Mouse (Mus musculus): ENCODE measurements around the gene Aspscr1. TPM values are rescaled to one million over a fixed set of nuclear protein-coding genes. Genes with fewer than 3 reads are reported as not detected.

The Aspscr1 gene
- total and polyA plus RNA-seq, 2 experiments from 2014 or later: 113 to 143 TPM

DNA sequence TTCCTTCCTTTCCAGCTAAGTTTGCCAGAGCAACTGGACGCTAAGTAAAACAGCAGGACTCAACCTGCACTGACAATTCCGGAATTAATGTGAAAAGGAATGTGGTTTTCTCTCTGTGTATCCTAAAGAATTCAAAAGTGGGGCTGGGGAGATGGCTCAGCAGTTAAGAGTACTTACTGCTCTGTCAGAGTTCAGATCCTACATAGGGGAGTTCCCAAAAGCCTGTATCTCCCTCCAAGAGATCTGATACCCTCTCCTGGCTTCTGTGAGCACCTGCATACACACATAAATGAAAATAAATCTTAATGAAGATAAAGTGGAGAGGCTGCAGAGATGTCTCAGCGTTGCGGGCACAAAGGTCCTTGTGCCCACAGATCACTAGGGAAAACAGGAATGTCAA is 78.8 kb downstream of the Aspscr1 start:
- no peaks in the 10 kb centered on the region for H3K36me3 ChIP-seq (ENCODE audit: insufficient read depth, low read length)
- WGBS: 70% methylated on average over 4 of the region's 4 CpGs
- no peaks in the 10 kb centered on the region for H3K9me3 ChIP-seq (ENCODE audit: low read length)
- ATAC-seq (ENCODE audit: low FRiP score): no peak
- H3K4me3 ChIP-seq (ENCODE audit: low read depth, low read length): no peak overlapping the region
- DNase-seq (ENCODE audit: low spot score): no peak
- no peaks in the 10 kb centered on the region for H3K4me1 ChIP-seq (ENCODE audit: insufficient read depth, low read length)
- no peak overlapping the region for H3K27ac ChIP-seq (ENCODE audit: low read depth, low read length)
- H3K27me3 ChIP-seq (ENCODE audit: insufficient read depth, low read length): no peaks in the 10 kb centered on the region
- H3K4me2 ChIP-seq (ENCODE audit: low read depth, low read length, poor library complexity, severe bottlenecking): no peak overlapping the region
- TF ChIP-seq CTCF (IDR thresholded peaks at IDR 0.05): no peak
- no peak overlapping the region for H3K9ac ChIP-seq (replicated peaks; ENCODE audit: low read length, poor library complexity, severe bottlenecking)

Small RNA genes lying within 50 kb of the gene (microRNA-seq; reads per million reads assigned to microRNA genes)
- gene Mir6936 (ENCODE audit: borderline number of aligned reads): not detected

Other genes starting within 250 kb of the Aspscr1 start
Only the 30 nearest of the 32 such genes appear.
- gene Pde6g, start 219.5 kb upstream of the Aspscr1 start, total RNA-seq (2014; rRNA removed): not detected in 2 replicates
- gene Pde6g, start 219.5 kb upstream of the Aspscr1 start, polyA plus RNA-seq (2015; fragmentation: Nextera tagmentation; extraction: Ambion mirVana): 0.37 TPM in 1 of 2 replicates, not detected in the other
- gene Oxld1, start 214.9 kb upstream of the Aspscr1 start, total RNA-seq (2014; rRNA removed): 7.9 and 9.7 TPM in 2 replicates
- gene Oxld1, start 214.9 kb upstream of the Aspscr1 start, polyA plus RNA-seq (2015; fragmentation: Nextera tagmentation; extraction: Ambion mirVana): 11.4 and 11.5 TPM in 2 replicates
- 14.8 and 18.2 TPM in 2 replicates for gene Ccdc137, start 214.9 kb upstream of the Aspscr1 start, total RNA-seq (2014; rRNA removed)
- 17.0 and 19.8 TPM in 2 replicates for gene Ccdc137, start 214.9 kb upstream of the Aspscr1 start, polyA plus RNA-seq (2015; fragmentation: Nextera tagmentation; extraction: Ambion mirVana)
- 62.8 and 72.6 TPM in 2 replicates for gene Arl16, start 205.4 kb upstream of the Aspscr1 start, total RNA-seq (2014; rRNA removed)
- 65.7 and 73.0 TPM in 2 replicates for gene Arl16, start 205.4 kb upstream of the Aspscr1 start, polyA plus RNA-seq (2015; fragmentation: Nextera tagmentation; extraction: Ambion mirVana)
- 39.2 and 42.7 TPM in 2 replicates for gene Mrpl12, start 188.4 kb upstream of the Aspscr1 start, total RNA-seq (2014; rRNA removed)
- 147 TPM in 2 replicates for gene Mrpl12, start 188.4 kb upstream of the Aspscr1 start, polyA plus RNA-seq (2015; fragmentation: Nextera tagmentation; extraction: Ambion mirVana)
- gene Slc25a10, start 181.1 kb upstream of the Aspscr1 start, total RNA-seq (2014; rRNA removed): 28.4 and 30.1 TPM in 2 replicates
- 19.8 and 21.4 TPM in 2 replicates for gene Slc25a10, start 181.1 kb upstream of the Aspscr1 start, polyA plus RNA-seq (2015; fragmentation: Nextera tagmentation; extraction: Ambion mirVana)
- 0.60 TPM in 1 of 2 replicates, not detected in the other for gene Gcgr, start 142.3 kb upstream of the Aspscr1 start, total RNA-seq (2014; rRNA removed)
- 0.17 and 0.21 TPM in 2 replicates for gene Gcgr, start 142.3 kb upstream of the Aspscr1 start, polyA plus RNA-seq (2015; fragmentation: Nextera tagmentation; extraction: Ambion mirVana)
- gene Mcrip1, start 123.2 kb upstream of the Aspscr1 start, total RNA-seq (2014; rRNA removed): 132 and 138 TPM in 2 replicates
- gene Mcrip1, start 123.2 kb upstream of the Aspscr1 start, polyA plus RNA-seq (2015; fragmentation: Nextera tagmentation; extraction: Ambion mirVana): 243 and 270 TPM in 2 replicates
- gene Ppp1r27, start 121.8 kb upstream of the Aspscr1 start, total RNA-seq (2014; rRNA removed): not detected in 2 replicates
- not detected in 2 replicates for gene Ppp1r27, start 121.8 kb upstream of the Aspscr1 start, polyA plus RNA-seq (2015; fragmentation: Nextera tagmentation; extraction: Ambion mirVana)
- gene P4hb, start 99.7 kb upstream of the Aspscr1 start, total RNA-seq (2014; rRNA removed): 161 and 165 TPM in 2 replicates
- 191 and 209 TPM in 2 replicates for gene P4hb, start 99.7 kb upstream of the Aspscr1 start, polyA plus RNA-seq (2015; fragmentation: Nextera tagmentation; extraction: Ambion mirVana)
- gene Arhgdia, start 91.3 kb upstream of the Aspscr1 start, total RNA-seq (2014; rRNA removed): 233 and 286 TPM in 2 replicates
- gene Arhgdia, start 91.3 kb upstream of the Aspscr1 start, polyA plus RNA-seq (2015; fragmentation: Nextera tagmentation; extraction: Ambion mirVana): 390 and 417 TPM in 2 replicates
- 70.8 and 86.9 TPM in 2 replicates for gene Alyref, start 74.6 kb upstream of the Aspscr1 start, total RNA-seq (2014; rRNA removed)
- 130 and 145 TPM in 2 replicates for gene Alyref, start 74.6 kb upstream of the Aspscr1 start, polyA plus RNA-seq (2015; fragmentation: Nextera tagmentation; extraction: Ambion mirVana)
- gene Anapc11, start 74.6 kb upstream of the Aspscr1 start, total RNA-seq (2014; rRNA removed): 41.1 and 58.4 TPM in 2 replicates
- 193 and 203 TPM in 2 replicates for gene Anapc11, start 74.6 kb upstream of the Aspscr1 start, polyA plus RNA-seq (2015; fragmentation: Nextera tagmentation; extraction: Ambion mirVana)
- gene Npb, start 64.5 kb upstream of the Aspscr1 start, total RNA-seq (2014; rRNA removed): not detected in 2 replicates
- gene Npb, start 64.5 kb upstream of the Aspscr1 start, polyA plus RNA-seq (2015; fragmentation: Nextera tagmentation; extraction: Ambion mirVana): 1.3 TPM in 2 replicates
- gene Pcyt2, start 55.0 kb upstream of the Aspscr1 start, total RNA-seq (2014; rRNA removed): 130 and 137 TPM in 2 replicates
- 129 and 143 TPM in 2 replicates for gene Pcyt2, start 55.0 kb upstream of the Aspscr1 start, polyA plus RNA-seq (2015; fragmentation: Nextera tagmentation; extraction: Ambion mirVana)
- gene Sirt7, start 47.7 kb upstream of the Aspscr1 start, total RNA-seq (2014; rRNA removed): 31.3 and 39.7 TPM in 2 replicates
- gene Sirt7, start 47.7 kb upstream of the Aspscr1 start, polyA plus RNA-seq (2015; fragmentation: Nextera tagmentation; extraction: Ambion mirVana): 34.7 and 36.0 TPM in 2 replicates
- 42.1 and 46.5 TPM in 2 replicates for gene Mafg, start 39.4 kb upstream of the Aspscr1 start, total RNA-seq (2014; rRNA removed)
- gene Mafg, start 39.4 kb upstream of the Aspscr1 start, polyA plus RNA-seq (2015; fragmentation: Nextera tagmentation; extraction: Ambion mirVana): 40.8 and 41.7 TPM in 2 replicates
- gene Pycr1, start 29.2 kb upstream of the Aspscr1 start, total RNA-seq (2014; rRNA removed): 8.6 and 10.8 TPM in 2 replicates
- 10.4 and 11.7 TPM in 2 replicates for gene Pycr1, start 29.2 kb upstream of the Aspscr1 start, polyA plus RNA-seq (2015; fragmentation: Nextera tagmentation; extraction: Ambion mirVana)
- 1.5 and 1.6 TPM in 2 replicates for gene Myadml2, start 24.8 kb upstream of the Aspscr1 start, total RNA-seq (2014; rRNA removed)
- 1.4 and 1.7 TPM in 2 replicates for gene Myadml2, start 24.8 kb upstream of the Aspscr1 start, polyA plus RNA-seq (2015; fragmentation: Nextera tagmentation; extraction: Ambion mirVana)
- gene Notum, start 11.8 kb upstream of the Aspscr1 start, total RNA-seq (2014; rRNA removed): 5.5 and 10.5 TPM in 2 replicates
- gene Notum, start 11.8 kb upstream of the Aspscr1 start, polyA plus RNA-seq (2015; fragmentation: Nextera tagmentation; extraction: Ambion mirVana): 3.1 and 3.6 TPM in 2 replicates
- gene Cenpx, start 40.8 kb downstream of the Aspscr1 start, total RNA-seq (2014; rRNA removed): 70.8 and 76.0 TPM in 2 replicates
- gene Cenpx, start 40.8 kb downstream of the Aspscr1 start, polyA plus RNA-seq (2015; fragmentation: Nextera tagmentation; extraction: Ambion mirVana): 94.5 and 94.6 TPM in 2 replicates
- gene Lrrc45, start 41.0 kb downstream of the Aspscr1 start, total RNA-seq (2014; rRNA removed): 44.8 and 47.8 TPM in 2 replicates
- 46.8 and 51.0 TPM in 2 replicates for gene Lrrc45, start 41.0 kb downstream of the Aspscr1 start, polyA plus RNA-seq (2015; fragmentation: Nextera tagmentation; extraction: Ambion mirVana)
- gene Rac3, start 48.5 kb downstream of the Aspscr1 start, total RNA-seq (2014; rRNA removed): 766 and 788 TPM in 2 replicates
- 808 and 853 TPM in 2 replicates for gene Rac3, start 48.5 kb downstream of the Aspscr1 start, polyA plus RNA-seq (2015; fragmentation: Nextera tagmentation; extraction: Ambion mirVana)
- gene Dcxr, start 54.3 kb downstream of the Aspscr1 start, total RNA-seq (2014; rRNA removed): 6.9 and 11.2 TPM in 2 replicates
- gene Dcxr, start 54.3 kb downstream of the Aspscr1 start, polyA plus RNA-seq (2015; fragmentation: Nextera tagmentation; extraction: Ambion mirVana): 9.9 and 12.3 TPM in 2 replicates
- gene Cbr2, start 59.1 kb downstream of the Aspscr1 start, total RNA-seq (2014; rRNA removed): 3.6 and 5.2 TPM in 2 replicates
- 4.0 and 4.4 TPM in 2 replicates for gene Cbr2, start 59.1 kb downstream of the Aspscr1 start, polyA plus RNA-seq (2015; fragmentation: Nextera tagmentation; extraction: Ambion mirVana)
- 0.93 and 1.0 TPM in 2 replicates for gene Hmga1b, start 89.8 kb downstream of the Aspscr1 start, total RNA-seq (2014; rRNA removed)
- 2.7 TPM in 2 replicates for gene Hmga1b, start 89.8 kb downstream of the Aspscr1 start, polyA plus RNA-seq (2015; fragmentation: Nextera tagmentation; extraction: Ambion mirVana)
- gene Rfng, start 111.2 kb downstream of the Aspscr1 start, total RNA-seq (2014; rRNA removed): 86.5 and 106 TPM in 2 replicates
- 130 and 138 TPM in 2 replicates for gene Rfng, start 111.2 kb downstream of the Aspscr1 start, polyA plus RNA-seq (2015; fragmentation: Nextera tagmentation; extraction: Ambion mirVana)
- gene Gps1, start 111.3 kb downstream of the Aspscr1 start, total RNA-seq (2014; rRNA removed): 252 and 262 TPM in 2 replicates
- 233 and 253 TPM in 2 replicates for gene Gps1, start 111.3 kb downstream of the Aspscr1 start, polyA plus RNA-seq (2015; fragmentation: Nextera tagmentation; extraction: Ambion mirVana)
- 46.4 and 52.3 TPM in 2 replicates for gene Dus1l, start 123.4 kb downstream of the Aspscr1 start, total RNA-seq (2014; rRNA removed)
- 38.4 and 41.6 TPM in 2 replicates for gene Dus1l, start 123.4 kb downstream of the Aspscr1 start, polyA plus RNA-seq (2015; fragmentation: Nextera tagmentation; extraction: Ambion mirVana)
- gene Fasn, start 151.6 kb downstream of the Aspscr1 start, total RNA-seq (2014; rRNA removed): 469 and 488 TPM in 2 replicates
- gene Fasn, start 151.6 kb downstream of the Aspscr1 start, polyA plus RNA-seq (2015; fragmentation: Nextera tagmentation; extraction: Ambion mirVana): 76.0 and 85.4 TPM in 2 replicates